Mouse (Mus musculus) bone marrow macrophage, adult 2 months (primary cell): ENCODE data around the gene Ywhab.

Experiments used
- CTCF ChIP-seq: IDR thresholded peaks from 2 replicates; pipeline ENCODE4 v1.5.1; 2012; ENCODE audit warnings: low read depth, mild to moderate bottlenecking, low read length, moderate library complexity
- POLR2A ChIP-seq: IDR thresholded peaks from 2 replicates; pipeline ENCODE4 v1.6.1; 2012; ENCODE audit warnings: mild to moderate bottlenecking, low read depth, low read length, borderline replicate concordance

- TF ChIP-seq POLR2A (no peak), CTCF (no peak)
Measured at GRCm38 (mm10) chr2:164038407-164039028, 43.8 kb downstream of the Ywhab start.
